Mouse (Mus musculus): ENCODE data around the gene Sclt1. TPM values are rescaled to one million over a fixed set of nuclear protein-coding genes. Genes with fewer than 3 reads are reported as not detected.

The Sclt1 gene
- polyA plus RNA-seq, 1 experiment from 2014 or later: 19.6 TPM

GRCm38 (mm10) chr3:41594097-41594879, 148.0 kb downstream of the Sclt1 start:
- Histone ChIP-seq H3K27ac (ENCODE audit: low read depth) (no peak overlapping the region), H3K4me1 (replicated peaks; ENCODE audit: control insufficient read depth, insufficient read depth, low read length) (peaks cover 9% of the 10 kb centered on the region; the same call in 1 of the 2 replicates), H3K27me3 (replicated peaks; ENCODE audit: control insufficient read depth, insufficient read depth, low read length) (no peaks in the 10 kb centered on the region), H3K9me3 (ENCODE audit: control insufficient read depth, low read length) (no peaks in the 10 kb centered on the region), H3K36me3 (ENCODE audit: control insufficient read depth, insufficient read depth, low read length) (peaks cover 61% of the 10 kb centered on the region), H3K9ac (ENCODE audit: low read length) (no peak overlapping the region), H3K4me3 (ENCODE audit: low read depth, low read length) (no peak overlapping the region), H3K4me2 (ENCODE audit: low read length) (no peak overlapping the region)
- WGBS: 76% methylated on average over 9 of the region's 9 CpGs
- DNase-seq (ENCODE audit: low spot score) (no peak), ATAC-seq (replicated peaks; ENCODE audit: low FRiP score, low TSS enrichment, low read depth) (no peak)

- no peak for DNase-seq (ENCODE audit: low spot score)
- H3K9me3 ChIP-seq (ENCODE audit: control insufficient read depth, low read length): no peaks in the 10 kb centered on the region
- H3K27ac ChIP-seq (ENCODE audit: low read depth): no peak overlapping the region
- H3K4me1 ChIP-seq (replicated peaks; ENCODE audit: control insufficient read depth, insufficient read depth, low read length): peaks cover 18% of the 10 kb centered on the region; the same call in 1 of the 2 replicates
- H3K4me3 ChIP-seq (ENCODE audit: low read depth, low read length): no peak overlapping the region
- no peak overlapping the region for H3K4me2 ChIP-seq (ENCODE audit: low read length)
- no peak overlapping the region for H3K9ac ChIP-seq (ENCODE audit: low read length)
- H3K27me3 ChIP-seq (replicated peaks; ENCODE audit: control insufficient read depth, insufficient read depth, low read length): no peaks in the 10 kb centered on the region
- WGBS: 86% methylated on average over 7 of the region's 7 CpGs
- H3K36me3 ChIP-seq (ENCODE audit: control insufficient read depth, insufficient read depth, low read length): peaks cover 56% of the 10 kb centered on the region
- no peak for ATAC-seq (replicated peaks; ENCODE audit: low FRiP score, low TSS enrichment, low read depth)
Measured at GRCm38 (mm10) chr3:41592805-41593204, 149.5 kb downstream of the Sclt1 start.

- Histone ChIP-seq H3K27ac (ENCODE audit: low read depth) (no peak overlapping the region), H3K27me3 (replicated peaks; ENCODE audit: control insufficient read depth, insufficient read depth, low read length) (no peaks in the 10 kb centered on the region), H3K9me3 (ENCODE audit: control insufficient read depth, low read length) (no peaks in the 10 kb centered on the region), H3K4me2 (ENCODE audit: low read length) (no peak overlapping the region), H3K4me1 (replicated peaks; ENCODE audit: control insufficient read depth, insufficient read depth, low read length) (peaks cover 18% of the 10 kb centered on the region; the same call in 1 of the 2 replicates), H3K36me3 (ENCODE audit: control insufficient read depth, insufficient read depth, low read length) (peaks cover 45% of the 10 kb centered on the region), H3K4me3 (ENCODE audit: low read depth, low read length) (no peak overlapping the region), H3K9ac (ENCODE audit: low read length) (no peak overlapping the region)
- WGBS: 94% methylated on average over 14 of the region's 14 CpGs
- ATAC-seq (replicated peaks; ENCODE audit: low FRiP score, low TSS enrichment, low read depth) (no peak), DNase-seq (ENCODE audit: low spot score) (no peak)
Measured at GRCm38 (mm10) chr3:41591651-41592170, 150.6 kb downstream of the Sclt1 start.

- ATAC-seq (replicated peaks; ENCODE audit: low FRiP score, low TSS enrichment, low read depth) (peak; percentile 54; the same call in 1 of the 2 replicates), DNase-seq (ENCODE audit: low spot score) (no peak)
- Histone ChIP-seq H3K27me3 (replicated peaks; ENCODE audit: control insufficient read depth, insufficient read depth, low read length) (no peaks in the 10 kb centered on the region), H3K4me3 (ENCODE audit: low read depth, low read length) (no peak overlapping the region), H3K36me3 (ENCODE audit: control insufficient read depth, insufficient read depth, low read length) (peaks cover 39% of the 10 kb centered on the region), H3K27ac (ENCODE audit: low read depth) (no peak overlapping the region), H3K9me3 (ENCODE audit: control insufficient read depth, low read length) (no peaks in the 10 kb centered on the region), H3K9ac (ENCODE audit: low read length) (no peak overlapping the region), H3K4me1 (replicated peaks; ENCODE audit: control insufficient read depth, insufficient read depth, low read length) (peaks cover 18% of the 10 kb centered on the region; the same call in 1 of the 2 replicates), H3K4me2 (ENCODE audit: low read length) (no peak overlapping the region)
- 80% methylated on average over 20 of the region's 20 CpGs for WGBS
Measured at GRCm38 (mm10) chr3:41590695-41591559, 151.4 kb downstream of the Sclt1 start.

GRCm38 (mm10) chr3:41589988-41590387, 152.3 kb downstream of the Sclt1 start:
- H3K4me1 ChIP-seq (replicated peaks; ENCODE audit: control insufficient read depth, insufficient read depth, low read length): peaks cover 18% of the 10 kb centered on the region; the same call in 1 of the 2 replicates
- peaks cover 36% of the 10 kb centered on the region for H3K36me3 ChIP-seq (ENCODE audit: control insufficient read depth, insufficient read depth, low read length)
- H3K9me3 ChIP-seq (ENCODE audit: control insufficient read depth, low read length): no peaks in the 10 kb centered on the region
- DNase-seq (ENCODE audit: low spot score) (no peak), ATAC-seq (replicated peaks; ENCODE audit: low FRiP score, low TSS enrichment, low read depth) (no peak)
- no peak overlapping the region for H3K9ac ChIP-seq (ENCODE audit: low read length)
- H3K27ac ChIP-seq (ENCODE audit: low read depth): no peak overlapping the region
- H3K27me3 ChIP-seq (replicated peaks; ENCODE audit: control insufficient read depth, insufficient read depth, low read length): no peaks in the 10 kb centered on the region
- no peak overlapping the region for H3K4me3 ChIP-seq (ENCODE audit: low read depth, low read length)
- H3K4me2 ChIP-seq (ENCODE audit: low read length): no peak overlapping the region
- WGBS: 80% methylated on average over 4 of the region's 4 CpGs

- Histone ChIP-seq H3K4me3 (ENCODE audit: low read depth, low read length) (no peak overlapping the region), H3K27me3 (replicated peaks; ENCODE audit: control insufficient read depth, insufficient read depth, low read length) (no peaks in the 10 kb centered on the region), H3K27ac (ENCODE audit: low read depth) (no peak overlapping the region), H3K36me3 (ENCODE audit: control insufficient read depth, insufficient read depth, low read length) (peaks cover 36% of the 10 kb centered on the region), H3K9me3 (ENCODE audit: control insufficient read depth, low read length) (no peaks in the 10 kb centered on the region), H3K4me2 (ENCODE audit: low read length) (no peak overlapping the region), H3K9ac (ENCODE audit: low read length) (no peak overlapping the region), H3K4me1 (replicated peaks; ENCODE audit: control insufficient read depth, insufficient read depth, low read length) (peaks cover 18% of the 10 kb centered on the region; the same call in 1 of the 2 replicates)
- DNase-seq (ENCODE audit: low spot score) (no peak), ATAC-seq (replicated peaks; ENCODE audit: low FRiP score, low TSS enrichment, low read depth) (no peak)
- 83% methylated on average over 19 of the region's 19 CpGs for WGBS
Measured at GRCm38 (mm10) chr3:41589246-41589914, 152.9 kb downstream of the Sclt1 start.

- H3K27me3 ChIP-seq (replicated peaks; ENCODE audit: control insufficient read depth, insufficient read depth, low read length): no peaks in the 10 kb centered on the region
- no peak overlapping the region for H3K27ac ChIP-seq (ENCODE audit: low read depth)
- H3K9ac ChIP-seq (ENCODE audit: low read length): no peak overlapping the region
- H3K9me3 ChIP-seq (ENCODE audit: control insufficient read depth, low read length): no peaks in the 10 kb centered on the region
- ATAC-seq (replicated peaks; ENCODE audit: low FRiP score, low TSS enrichment, low read depth) (peak; percentile 44; the same call in 1 of the 2 replicates), DNase-seq (ENCODE audit: low spot score) (no peak)
- 80% methylated on average over 8 of the region's 8 CpGs for WGBS
- H3K36me3 ChIP-seq (ENCODE audit: control insufficient read depth, insufficient read depth, low read length): peaks cover 28% of the 10 kb centered on the region
- peaks cover 18% of the 10 kb centered on the region; the same call in 1 of the 2 replicates for H3K4me1 ChIP-seq (replicated peaks; ENCODE audit: control insufficient read depth, insufficient read depth, low read length)
- H3K4me3 ChIP-seq (ENCODE audit: low read depth, low read length): no peak overlapping the region
- H3K4me2 ChIP-seq (ENCODE audit: low read length): no peak overlapping the region
Measured at GRCm38 (mm10) chr3:41588495-41588894, 153.8 kb downstream of the Sclt1 start.

- no peak for ATAC-seq (replicated peaks; ENCODE audit: low FRiP score, low TSS enrichment, low read depth)
Measured at GRCm38 (mm10) chr3:41587588-41587987, 154.7 kb downstream of the Sclt1 start.

More at GRCm38 (mm10) chr3:41587588-41587987, 154.7 kb downstream of the Sclt1 start:
- no peaks in the 10 kb centered on the region for H3K9me3 ChIP-seq (ENCODE audit: control insufficient read depth, low read length)
- H3K36me3 ChIP-seq (ENCODE audit: control insufficient read depth, insufficient read depth, low read length): peaks cover 26% of the 10 kb centered on the region
- no peak for DNase-seq (ENCODE audit: low spot score)
- no peak overlapping the region for H3K4me3 ChIP-seq (ENCODE audit: low read depth, low read length)
- no peaks in the 10 kb centered on the region for H3K27me3 ChIP-seq (replicated peaks; ENCODE audit: control insufficient read depth, insufficient read depth, low read length)
- H3K9ac ChIP-seq (ENCODE audit: low read length): no peak overlapping the region
- H3K4me1 ChIP-seq (replicated peaks; ENCODE audit: control insufficient read depth, insufficient read depth, low read length): peaks cover 21% of the 10 kb centered on the region
- WGBS: 48% methylated on average over 6 of the region's 6 CpGs
- H3K27ac ChIP-seq (ENCODE audit: low read depth): no peak overlapping the region
- no peak overlapping the region for H3K4me2 ChIP-seq (ENCODE audit: low read length)

All from intestine, embryonic 14.5 days (tissue).